Mouse (Mus musculus) heart, embryonic 14.5 days (tissue): Measurements from ENCODE around the gene Mphosph9. TPM values are rescaled to one million over a fixed set of nuclear protein-coding genes. Genes with fewer than 3 reads are reported as not detected.

Source experiments
- ATAC-seq: fragments of 200-750 bp; cut with Nextera tagmentation; 2 replicates; pipeline ENCODE4 v1.8.0; 2017; ENCODE audit warnings: low read depth, moderate TSS enrichment; ENCODE audit not compliant: insufficient number of reproducible peaks, insufficient read depth, low FRiP score
- H3K27ac ChIP-seq, 2 experiments: fragments of 200-500 bp in 1 of 2; fragments of 300-500 bp in 1 of 2; sonication (generic) in 1 of 2; replicated peaks in 1 of 2; 2 replicates each; pipeline ENCODE4 v1.5.1; 2012 to 2014; ENCODE audit warnings: low read depth in 2 of 2, low read length in 2 of 2, control low read depth in 1 of 2, mild to moderate bottlenecking in 1 of 2, mixed read lengths in 1 of 2; ENCODE audit not compliant: control insufficient read depth in 1 of 2, insufficient read depth in 1 of 2
- H3K27me3 ChIP-seq: fragments of 300-500 bp; sonication (generic); 2 replicates; pipeline ENCODE4 v1.6.1; 2014; ENCODE audit warnings: mild to moderate bottlenecking, low read length, control low read depth; ENCODE audit not compliant: control insufficient read depth, insufficient read depth
- H3K36me3 ChIP-seq: fragments of 300-500 bp; sonication (generic); 2 replicates; pipeline ENCODE4 v1.6.1; 2014; ENCODE audit warnings: mild to moderate bottlenecking, control low read depth, low read length, mixed read lengths; ENCODE audit not compliant: control insufficient read depth, insufficient read depth
- H3K4me1 ChIP-seq, 2 experiments: fragments of 200-500 bp in 1 of 2; fragments of 300-500 bp in 1 of 2; sonication (generic) in 1 of 2; 2 replicates each; pipeline ENCODE4 v1.6.1; 2012 to 2014; ENCODE audit warnings: low read length in 2 of 2, control low read depth in 1 of 2, mixed read lengths in 1 of 2; ENCODE audit not compliant: control insufficient read depth in 2 of 2, insufficient read depth in 2 of 2
- H3K4me2 ChIP-seq: fragments of 300-500 bp; sonication (generic); 2 replicates; pipeline ENCODE4 v1.6.1; 2014; ENCODE audit warnings: mild to moderate bottlenecking, low read length
- H3K4me3 ChIP-seq, 2 experiments: fragments of 200-500 bp in 1 of 2; fragments of 300-500 bp in 1 of 2; sonication (generic) in 1 of 2; 2 replicates each; pipeline ENCODE4 v1.5.1; 2012 to 2014; ENCODE audit warnings: low read length in 2 of 2, mild to moderate bottlenecking in 2 of 2, control low read depth in 1 of 2, low read depth in 1 of 2, moderate library complexity in 1 of 2; ENCODE audit not compliant: control insufficient read depth in 1 of 2, insufficient read depth in 1 of 2
- H3K9ac ChIP-seq: fragments of 300-500 bp; sonication (generic); 2 replicates; pipeline ENCODE4 v1.6.1; 2014; ENCODE audit warnings: mild to moderate bottlenecking, low read length
- H3K9me3 ChIP-seq: fragments of 300-500 bp; sonication (generic); 2 replicates; pipeline ENCODE4 v1.6.1; 2016; ENCODE audit warnings: low read length, control low read depth; ENCODE audit not compliant: control insufficient read depth
- WGBS: fragments of 180-500 bp; shearing (Covaris S2); extraction: QIAGEN DNeasy Blood & Tissue Kit; methylation state at CpG from one replicate; pipeline ENCODE4 v1.1.7; 2014; 5-methylcytosine and 5-hydroxymethylcytosine counted together
- polyA plus RNA-seq: library from polyadenylated mRNA; unstranded; fragments of >200 nt; fragmentation: Nextera tagmentation; extraction: Ambion mirVana; gene quantifications from 2 replicates; pipeline ENCODE4 v1.2.1, GENCODE M21; 2014

Gene Mphosph9
- polyA plus RNA-seq, 1 experiment from 2014 or later: 14.4 TPM

DNA sequence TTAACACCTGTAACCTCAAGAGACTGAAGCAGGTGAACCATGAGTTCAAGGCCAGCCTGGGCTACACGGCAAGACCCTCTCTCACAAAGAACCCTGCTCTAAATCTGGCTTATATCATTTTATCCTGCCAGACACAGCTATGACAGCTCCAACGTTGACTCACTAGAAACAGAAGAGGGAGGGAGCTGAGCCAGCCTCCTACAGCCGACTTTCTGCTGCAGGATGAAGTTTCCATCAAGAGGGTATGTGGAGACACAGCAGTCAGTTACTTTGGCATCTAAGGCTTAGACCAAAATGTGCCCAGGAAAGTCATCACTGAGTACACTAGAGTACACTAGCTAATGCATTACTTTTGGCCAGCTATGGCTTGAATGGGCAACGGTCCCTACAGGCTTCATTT lies 37.6 kb downstream of the Mphosph9 start:
- 76% methylated on average over 4 of the region's 4 CpGs for WGBS

DNA sequence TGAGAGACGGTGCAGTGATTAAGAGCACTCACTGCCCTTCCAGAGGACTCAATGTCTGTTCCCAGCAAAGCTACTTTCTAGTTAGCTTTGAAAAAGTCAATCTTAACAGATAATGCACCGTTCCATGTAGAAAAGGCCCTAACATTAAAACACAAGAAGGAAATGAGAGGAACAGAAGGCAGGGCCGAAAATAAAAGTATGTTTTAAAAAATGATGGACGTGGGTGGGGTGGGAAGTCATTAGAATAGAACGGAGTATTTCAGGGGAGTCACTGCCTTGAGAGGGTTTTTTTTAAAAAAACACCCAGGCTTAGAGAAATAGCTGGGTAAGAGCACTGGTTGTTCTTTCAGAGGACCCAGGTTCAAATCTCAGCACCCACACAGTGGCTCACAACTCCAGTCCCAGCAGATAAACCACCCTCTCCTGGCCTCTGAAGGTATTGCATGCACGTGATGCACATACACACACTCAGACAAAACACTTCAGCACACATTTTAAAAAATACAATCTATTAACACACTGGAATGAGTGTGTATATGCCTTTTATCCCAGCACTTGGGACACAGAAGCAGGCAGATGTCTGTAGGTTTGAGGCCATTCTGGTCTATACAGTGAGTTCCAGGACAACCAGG lies 40.0 kb downstream of the Mphosph9 start:
- peaks cover 82% of the 10 kb centered on the region for H3K36me3 ChIP-seq
- no peak for ATAC-seq
- H3K9ac ChIP-seq: no peak overlapping the region

More for the DNA sequence above, 37.6 kb downstream of the Mphosph9 start:
- no peaks in the 10 kb centered on the region for H3K4me1 ChIP-seq
- no peaks in the 10 kb centered on the region for H3K9me3 ChIP-seq
- no peak overlapping the region for H3K4me3 ChIP-seq
- no peaks in the 10 kb centered on the region for H3K27me3 ChIP-seq
- peaks cover 88% of the 10 kb centered on the region for H3K36me3 ChIP-seq
- no peak overlapping the region for H3K9ac ChIP-seq
- no peak for ATAC-seq
- no peak overlapping the region for H3K4me2 ChIP-seq
- no peak overlapping the region for H3K27ac ChIP-seq

DNA sequence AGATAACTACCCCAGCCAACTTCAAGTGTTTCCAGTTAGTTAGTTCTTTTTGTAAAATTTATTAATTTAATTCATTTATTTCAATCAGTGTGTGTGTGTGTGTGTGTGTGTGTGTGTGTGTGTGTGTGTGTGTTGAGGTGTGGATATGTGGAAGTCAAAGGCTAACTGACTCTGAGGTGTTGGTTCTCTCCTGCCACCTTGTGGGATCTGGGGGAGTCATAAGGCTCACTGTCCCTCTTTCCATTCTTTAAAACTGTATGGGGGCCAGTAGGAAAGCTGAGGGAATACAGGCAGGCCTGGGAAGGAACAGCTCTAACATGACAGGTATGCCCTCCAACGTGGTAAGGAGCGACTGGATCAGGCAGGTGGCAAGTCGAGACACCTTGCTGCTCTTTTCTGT lies 43.4 kb downstream of the Mphosph9 start:
- no peak for ATAC-seq
- H3K4me2 ChIP-seq: no peak overlapping the region
- H3K4me1 ChIP-seq: no peaks in the 10 kb centered on the region
- peaks cover 72% of the 10 kb centered on the region for H3K36me3 ChIP-seq
- no peak overlapping the region for H3K9ac ChIP-seq
- H3K27ac ChIP-seq: no peak overlapping the region
- H3K4me3 ChIP-seq: no peak overlapping the region
- H3K9me3 ChIP-seq: 0 out of 2 replicates have a peak, but pooled peaks cover 2% of the 10 kb centered on the region
- 58% methylated on average over 3 of the region's 3 CpGs for WGBS
- H3K27me3 ChIP-seq: no peaks in the 10 kb centered on the region

More for the DNA sequence above, 40.0 kb downstream of the Mphosph9 start:
- Histone ChIP-seq H3K9me3 (no peaks in the 10 kb centered on the region), H3K27me3 (no peaks in the 10 kb centered on the region), H3K27ac (no peak overlapping the region), H3K4me3 (no peak overlapping the region), H3K4me2 (no peak overlapping the region), H3K4me1 (no peaks in the 10 kb centered on the region)
- WGBS: 97% methylated on average over 6 of the region's 6 CpGs

DNA sequence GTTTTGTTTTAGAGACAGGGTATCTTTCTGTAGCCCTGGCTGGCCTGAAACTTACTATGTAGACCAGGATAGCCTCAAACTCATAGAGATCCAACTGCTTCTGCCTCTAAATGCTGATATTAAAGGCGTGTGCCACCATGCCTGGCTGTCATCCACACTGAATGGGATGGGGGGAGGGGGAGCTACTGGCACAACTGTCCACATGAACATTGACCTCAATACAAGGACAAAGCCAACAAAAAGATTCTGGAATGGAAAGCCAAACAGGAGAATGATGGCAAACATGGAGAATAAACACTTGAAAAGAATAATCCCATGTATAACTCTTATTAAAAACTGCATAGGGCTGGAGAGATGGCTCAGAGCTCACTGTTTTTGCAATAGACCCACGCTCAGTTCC lies 44.9 kb downstream of the Mphosph9 start:
- H3K4me2 ChIP-seq: no peak overlapping the region
- no peaks in the 10 kb centered on the region for H3K27me3 ChIP-seq
- no peak overlapping the region for H3K9ac ChIP-seq
- ATAC-seq: no peak
- H3K27ac ChIP-seq: no peak overlapping the region
- H3K4me3 ChIP-seq: no peak overlapping the region
- peaks cover 70% of the 10 kb centered on the region for H3K36me3 ChIP-seq
- H3K4me1 ChIP-seq: no peaks in the 10 kb centered on the region
- WGBS: 79% methylated on average over 2 of the region's 2 CpGs
- H3K9me3 ChIP-seq: 0 out of 2 replicates have a peak, but pooled peaks cover 3% of the 10 kb centered on the region

DNA sequence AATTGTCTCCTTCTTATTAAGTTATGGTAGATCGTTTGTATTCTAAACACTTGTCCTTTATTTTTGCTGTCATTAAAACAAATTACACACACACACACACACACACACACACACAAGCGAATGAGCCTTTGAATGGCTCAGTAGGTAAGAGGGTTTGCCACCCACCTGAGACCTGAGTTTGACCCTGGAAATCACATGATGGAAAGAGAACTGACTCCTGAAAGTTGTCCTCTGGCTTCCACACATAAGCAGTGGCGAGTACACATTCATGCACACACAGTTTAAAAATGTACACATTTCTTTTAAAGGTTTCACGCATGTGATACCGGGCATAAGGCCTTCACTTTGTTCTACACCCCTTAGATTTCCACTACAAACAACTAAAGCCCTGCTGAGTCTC lies 57.5 kb downstream of the Mphosph9 start:
- Histone ChIP-seq H3K4me1 (peaks cover 8 to 13% of the 10 kb centered on the region in 2 experiments), H3K36me3 (peaks cover 28% of the 10 kb centered on the region), H3K9me3 (no peaks in the 10 kb centered on the region), H3K4me3 (no peak overlapping the region), H3K9ac (no peak overlapping the region), H3K27ac (no peak overlapping the region), H3K27me3 (no peaks in the 10 kb centered on the region), H3K4me2 (no peak overlapping the region)
- 89% methylated on average over 5 of the region's 5 CpGs for WGBS
- no peak for ATAC-seq

DNA sequence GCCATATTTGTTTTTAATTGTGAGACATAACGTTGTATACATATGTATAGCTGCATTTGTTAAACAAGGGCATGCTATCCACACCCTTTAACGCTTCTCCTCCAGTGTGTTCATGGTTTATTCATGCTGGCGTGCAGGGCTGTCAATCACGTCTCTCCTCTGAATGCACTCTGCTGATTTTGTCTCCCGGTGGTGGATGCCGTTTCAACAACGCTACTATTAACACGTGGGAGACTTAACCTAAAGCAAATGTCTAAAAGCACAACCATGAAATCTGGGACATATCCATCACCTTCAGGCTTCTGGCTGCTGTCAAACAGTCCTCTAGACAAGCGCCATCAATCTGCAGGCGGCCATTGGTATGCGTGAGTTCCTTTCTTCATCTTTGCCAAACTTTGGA lies 58.1 kb downstream of the Mphosph9 start:
- Histone ChIP-seq H3K36me3 (peaks cover 30% of the 10 kb centered on the region), H3K9ac (no peak overlapping the region), H3K4me1 (peaks cover 8 to 13% of the 10 kb centered on the region in 2 experiments), H3K4me2 (no peak overlapping the region), H3K4me3 (no peak overlapping the region), H3K27ac (no peak overlapping the region), H3K27me3 (no peaks in the 10 kb centered on the region), H3K9me3 (no peaks in the 10 kb centered on the region)
- no peak for ATAC-seq
- WGBS: 61% methylated on average over 11 of the region's 11 CpGs

DNA sequence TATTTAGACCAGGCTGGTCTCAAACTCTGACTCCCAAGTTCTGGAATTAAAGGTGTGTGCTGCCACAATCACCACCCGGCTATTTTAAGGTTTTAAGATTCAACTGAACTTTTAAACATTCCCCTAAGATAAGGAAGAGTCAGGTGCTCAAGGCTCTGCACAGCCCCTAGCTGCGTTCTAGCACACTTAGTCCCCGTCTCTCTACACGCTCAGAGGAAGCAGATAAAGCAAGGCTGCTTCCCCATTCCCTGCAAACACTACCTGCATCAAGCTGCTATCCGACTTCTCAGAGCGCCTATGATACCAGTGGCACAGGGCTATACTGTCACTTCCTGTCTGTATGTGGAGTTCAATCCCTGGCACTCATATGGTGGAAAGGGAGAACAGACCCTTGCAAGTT lies 60.1 kb downstream of the Mphosph9 start:
- no peaks in the 10 kb centered on the region for H3K9me3 ChIP-seq
- H3K4me2 ChIP-seq: no peak overlapping the region
- H3K4me1 ChIP-seq: peaks cover 8 to 13% of the 10 kb centered on the region in 2 experiments
- no peak for ATAC-seq
- H3K36me3 ChIP-seq: peaks cover 47% of the 10 kb centered on the region
- no peak overlapping the region for H3K4me3 ChIP-seq
- H3K27me3 ChIP-seq: no peaks in the 10 kb centered on the region
- no peak overlapping the region for H3K9ac ChIP-seq
- no peak overlapping the region for H3K27ac ChIP-seq
- 32% methylated on average over 6 of the region's 6 CpGs for WGBS

DNA sequence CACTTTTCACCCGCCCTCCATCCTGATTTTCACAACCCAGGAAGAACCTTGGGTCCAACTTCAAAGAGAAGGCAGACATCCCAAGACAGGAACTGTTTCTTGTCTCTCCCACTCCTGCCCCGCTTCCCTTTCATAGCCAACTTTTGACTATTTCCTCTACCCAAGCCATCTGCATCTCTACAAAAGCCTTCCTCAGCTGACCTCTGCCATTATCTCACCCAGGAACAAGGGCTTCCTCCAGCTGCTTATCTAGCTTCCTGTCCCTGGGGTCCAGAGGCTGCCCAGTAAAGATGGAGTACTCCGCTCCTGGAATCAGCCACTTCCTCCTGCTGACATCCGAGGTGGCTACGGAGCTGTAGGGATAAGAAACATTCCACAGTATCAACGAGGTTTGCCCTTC lies 61.0 kb downstream of the Mphosph9 start:
- H3K36me3 ChIP-seq: peaks cover 56% of the 10 kb centered on the region
- no peak overlapping the region for H3K4me3 ChIP-seq
- WGBS: 19% methylated on average over 6 of the region's 6 CpGs
- H3K4me1 ChIP-seq: peaks cover 8 to 13% of the 10 kb centered on the region in 2 experiments
- no peaks in the 10 kb centered on the region for H3K9me3 ChIP-seq
- H3K27me3 ChIP-seq: no peaks in the 10 kb centered on the region
- H3K4me2 ChIP-seq: no peak overlapping the region
- 0 out of 4 replicates have a peak overlapping the region, but pooled peaks of 1 of the 2 experiments have one; percentile 21 for H3K27ac ChIP-seq
- no peak for ATAC-seq
- H3K9ac ChIP-seq: no peak overlapping the region
